Mouse (Mus musculus) right cerebral cortex, postnatal 36 days (tissue): ENCODE measurements around the gene Kdm5a.

Source experiments
- DNase-seq, 2 experiments: peaks; one replicate each; pipeline ENCODE4 v3.0.0; 2022; ENCODE audit warnings: low spot score in 2 of 2, mixed read lengths in 1 of 2

Gene Kdm5a

DNA sequence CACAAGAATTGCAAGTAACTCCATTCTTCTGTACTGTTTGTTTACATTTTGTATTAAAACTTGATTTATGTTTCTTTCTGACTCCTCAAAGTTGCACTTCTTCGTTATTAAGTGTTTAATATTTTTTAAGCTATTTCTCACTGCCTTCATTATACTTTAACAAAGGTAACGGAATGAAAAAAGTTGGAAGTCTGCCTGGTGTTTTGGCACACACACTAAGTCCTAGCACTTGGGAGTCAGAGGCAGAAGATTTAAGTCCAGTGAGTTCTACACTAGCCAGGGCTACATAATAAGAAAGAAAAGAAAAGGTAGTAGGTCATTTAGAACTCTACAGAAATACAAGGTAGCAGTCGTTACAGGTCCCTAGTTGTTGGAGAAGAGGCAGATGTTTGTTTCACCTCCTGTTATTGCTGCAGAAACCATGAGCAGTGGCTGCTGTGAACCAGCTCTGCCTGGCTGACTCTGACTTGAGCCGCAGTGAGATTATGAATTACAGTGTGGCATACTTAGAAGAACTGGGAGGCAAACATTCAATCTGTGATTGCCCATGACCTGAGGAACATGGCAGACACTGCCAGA, 78.3 kb downstream of the Kdm5a start:
- no peak for DNase-seq

DNA sequence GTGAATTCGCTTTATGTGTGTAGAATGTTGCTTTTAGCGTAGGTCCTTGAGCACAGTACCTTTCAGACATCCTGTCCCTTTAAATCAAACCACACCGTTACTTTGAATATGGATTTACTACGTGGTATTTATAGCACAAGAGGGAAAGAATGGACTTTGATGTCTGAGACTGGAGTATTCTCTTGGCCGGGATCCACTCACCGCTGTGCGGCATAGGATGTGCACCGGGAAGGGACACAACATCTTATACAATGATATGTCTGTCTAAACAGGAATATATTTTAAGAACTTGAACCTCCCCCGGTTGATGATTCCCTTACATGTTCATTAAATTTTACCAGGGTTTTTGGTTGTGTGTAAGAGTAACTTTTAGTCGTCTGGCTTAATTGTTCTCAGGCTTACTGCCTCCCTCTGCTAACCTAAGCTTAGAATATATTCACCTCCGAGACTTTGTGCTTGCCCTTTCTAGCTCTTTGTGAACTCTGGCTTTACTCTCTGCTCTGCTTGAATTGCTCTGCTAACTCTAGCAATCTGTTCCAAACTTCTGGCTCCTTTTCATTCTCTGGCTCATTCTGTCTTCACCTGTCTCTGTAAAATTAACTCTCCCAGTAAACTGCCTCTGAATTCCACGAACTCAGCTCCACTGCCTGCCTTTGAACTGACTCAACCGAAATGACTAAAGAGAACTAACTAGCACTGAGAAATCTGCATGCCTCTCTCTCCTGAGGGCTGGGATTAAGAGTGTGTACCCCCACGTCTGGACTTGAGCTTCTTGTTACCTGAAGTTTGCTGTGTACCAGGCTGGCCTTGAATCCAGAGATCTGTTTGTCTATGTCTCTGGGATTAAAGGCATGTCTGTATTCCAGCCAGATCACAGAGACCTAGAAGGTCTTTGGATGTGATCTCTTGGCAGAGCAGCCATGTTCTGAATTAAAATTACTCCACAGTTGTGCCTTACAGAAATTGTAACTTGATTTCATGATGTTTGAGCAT, 79.7 kb downstream of the Kdm5a start:
- DNase-seq, result no peak

- no peak for DNase-seq
Observed at GRCm38 (mm10) chr6:120450208-120450607, 86.3 kb downstream of the Kdm5a start.

DNA sequence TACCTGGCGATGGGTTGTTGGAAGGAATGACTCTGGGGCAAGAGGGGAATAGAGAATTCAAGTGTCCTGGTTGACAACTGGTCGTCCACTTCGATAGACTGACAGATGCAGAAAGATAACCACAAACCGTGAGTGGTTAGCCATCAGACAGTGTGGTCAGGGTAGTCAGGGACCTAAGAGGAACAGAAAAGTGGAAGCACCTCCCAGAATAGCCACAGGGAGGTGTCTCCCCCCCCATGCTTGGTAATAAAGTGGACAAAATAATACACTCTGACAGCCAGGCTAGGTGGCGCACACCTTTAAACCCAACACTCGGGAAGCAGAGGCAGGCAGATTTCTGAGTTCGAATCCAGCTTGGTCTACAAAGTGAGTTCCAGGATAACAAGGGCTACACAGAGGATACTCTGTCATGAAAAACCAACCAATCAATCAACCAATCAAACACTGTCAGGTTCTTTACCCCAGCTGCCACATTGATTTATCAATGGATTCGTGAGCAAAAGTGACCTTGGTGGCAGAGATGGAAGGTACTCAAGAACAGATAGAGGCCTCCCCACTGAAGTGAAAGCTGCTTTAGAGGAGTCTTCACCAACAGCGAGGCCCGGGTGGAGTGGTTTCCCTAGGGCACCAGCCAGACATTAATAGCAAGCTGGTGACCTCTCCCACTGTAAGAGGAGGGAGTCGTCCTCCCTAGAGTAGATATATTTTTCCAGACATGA, 88.6 kb downstream of the Kdm5a start:
- no peak for DNase-seq

DNA sequence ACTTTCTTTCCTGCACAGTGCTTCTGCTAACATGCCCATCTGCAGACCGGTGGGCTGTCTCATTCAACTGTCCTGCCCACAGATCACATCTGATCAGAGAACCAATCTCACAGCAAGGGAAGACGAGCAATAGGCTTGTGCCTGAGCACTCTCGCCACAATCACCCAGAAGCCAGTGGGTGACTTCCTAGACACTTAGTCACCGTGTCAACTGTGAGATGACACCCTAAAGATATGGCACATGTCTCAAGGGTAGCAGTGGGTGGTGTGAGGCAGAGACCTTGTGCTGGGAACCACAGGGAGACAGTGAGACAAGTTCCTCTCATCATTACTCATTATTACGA, 89.2 kb downstream of the Kdm5a start:
- DNase-seq, result no peak

DNA sequence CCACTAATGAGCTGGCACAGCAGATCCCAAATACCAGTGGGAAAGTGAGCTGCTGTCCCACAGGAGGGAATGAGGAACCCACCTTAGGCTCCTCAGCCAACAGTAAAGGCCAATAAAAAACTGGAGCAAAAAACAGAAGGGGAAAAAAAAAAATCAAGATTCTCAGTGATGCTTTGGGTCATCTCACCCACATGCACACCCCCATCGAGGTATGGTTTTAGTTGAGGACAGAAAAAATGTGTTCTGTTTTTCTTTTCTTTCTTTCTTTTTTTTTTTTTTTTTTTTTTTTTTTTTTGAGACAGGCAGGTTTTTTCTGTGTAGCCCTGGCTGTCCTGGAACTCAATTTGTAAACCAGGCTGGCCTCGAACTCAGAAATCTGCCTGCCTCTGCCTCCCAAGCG, 89.6 kb downstream of the Kdm5a start:
- DNase-seq, result no peak

- no peak for DNase-seq
Observed at GRCm38 (mm10) chr6:120454627-120455077, 90.7 kb downstream of the Kdm5a start.

- no peak for DNase-seq
Observed at GRCm38 (mm10) chr6:120457074-120457473, 93.2 kb downstream of the Kdm5a start.

DNA sequence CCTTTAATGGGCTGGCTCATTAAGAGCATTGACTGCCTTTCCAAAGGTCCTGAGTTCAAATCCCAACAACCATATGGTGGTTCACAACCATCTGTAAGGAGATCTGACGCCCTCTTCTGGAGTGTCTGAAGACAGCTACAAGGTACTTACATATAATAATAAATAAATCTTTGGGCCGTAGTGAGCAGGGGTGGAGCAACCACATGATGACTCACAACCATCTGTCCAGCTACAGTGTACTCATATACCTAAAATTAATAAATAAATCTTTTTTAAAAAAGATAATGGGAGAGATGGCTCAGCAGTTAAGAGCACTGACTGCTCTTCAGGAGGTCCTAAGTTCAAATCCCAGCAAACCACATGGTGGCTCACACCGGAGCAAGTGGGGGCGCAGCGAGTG, 93.8 kb downstream of the Kdm5a start:
- no peak for DNase-seq

- DNase-seq, result no peak
Observed at GRCm38 (mm10) chr6:120461217-120461616, 97.3 kb downstream of the Kdm5a start.

DNA sequence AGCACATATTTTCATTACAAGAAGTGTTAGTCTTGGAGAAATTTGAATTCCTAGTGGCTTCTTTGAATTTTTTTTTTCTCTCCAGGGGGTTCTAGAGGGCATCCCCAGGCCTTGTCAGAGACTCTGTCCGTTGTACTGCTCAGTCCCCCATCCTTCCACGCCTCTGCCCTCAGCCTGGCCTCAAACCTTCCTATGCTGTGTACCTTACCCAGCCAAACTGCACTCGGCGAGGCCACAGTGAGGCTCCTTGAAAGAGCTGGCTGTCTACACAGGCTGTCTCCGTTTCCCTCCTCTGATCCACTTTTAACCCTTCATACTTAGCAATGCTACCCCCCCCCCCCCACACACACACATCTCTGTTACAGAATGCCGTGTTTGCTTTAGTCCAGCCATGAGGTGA, 98.3 kb downstream of the Kdm5a start:
- no peak for DNase-seq

DNA sequence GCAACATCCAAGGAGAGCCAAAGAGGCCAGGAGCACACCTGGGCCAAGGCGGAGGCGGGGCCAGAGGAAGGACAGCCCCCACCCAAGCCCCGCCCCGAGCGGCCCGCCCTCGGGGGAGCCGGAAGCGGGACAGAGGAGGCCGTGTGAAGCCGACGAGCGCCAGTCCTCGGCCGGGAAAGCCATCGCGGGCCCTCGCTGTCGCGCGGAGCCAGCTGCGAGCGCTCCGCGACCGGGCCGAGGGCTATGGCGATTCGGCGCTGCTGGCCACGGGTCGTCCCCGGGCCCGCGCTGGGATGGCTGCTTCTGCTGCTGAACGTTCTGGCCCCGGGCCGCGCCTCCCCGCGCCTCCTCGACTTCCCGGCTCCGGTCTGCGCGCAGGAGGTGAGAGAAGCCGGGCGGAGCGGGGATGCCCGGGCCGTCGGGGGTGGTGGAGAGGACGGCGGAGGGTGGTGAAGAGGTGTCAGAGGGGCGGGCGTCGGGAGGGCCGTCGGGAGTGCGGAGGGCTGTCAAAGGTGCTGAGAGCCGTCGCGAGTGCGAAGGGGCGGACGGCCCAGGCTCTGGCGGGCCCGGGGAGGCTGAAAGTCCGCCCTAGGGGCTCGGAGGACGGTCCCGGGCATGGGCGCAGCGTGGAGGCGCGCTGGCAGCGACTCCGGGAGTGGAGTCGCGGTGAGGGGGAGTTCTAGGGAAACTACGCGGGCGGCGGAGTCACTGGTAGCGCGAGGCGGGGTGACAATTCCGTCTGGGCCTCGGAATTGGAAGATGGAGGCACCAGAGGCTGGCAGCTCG, 99.4 kb downstream of the Kdm5a start, which contains the start of gene Il17ra:
Gene Il17ra (plus strand): TSS at position 162 of the 786 bp plus-strand sequence.
- DNase-seq, result no peak

GRCm38 (mm10) chr6:120463884-120464283, 100.0 kb downstream of the Kdm5a start:
- DNase-seq, result no peak

DNA sequence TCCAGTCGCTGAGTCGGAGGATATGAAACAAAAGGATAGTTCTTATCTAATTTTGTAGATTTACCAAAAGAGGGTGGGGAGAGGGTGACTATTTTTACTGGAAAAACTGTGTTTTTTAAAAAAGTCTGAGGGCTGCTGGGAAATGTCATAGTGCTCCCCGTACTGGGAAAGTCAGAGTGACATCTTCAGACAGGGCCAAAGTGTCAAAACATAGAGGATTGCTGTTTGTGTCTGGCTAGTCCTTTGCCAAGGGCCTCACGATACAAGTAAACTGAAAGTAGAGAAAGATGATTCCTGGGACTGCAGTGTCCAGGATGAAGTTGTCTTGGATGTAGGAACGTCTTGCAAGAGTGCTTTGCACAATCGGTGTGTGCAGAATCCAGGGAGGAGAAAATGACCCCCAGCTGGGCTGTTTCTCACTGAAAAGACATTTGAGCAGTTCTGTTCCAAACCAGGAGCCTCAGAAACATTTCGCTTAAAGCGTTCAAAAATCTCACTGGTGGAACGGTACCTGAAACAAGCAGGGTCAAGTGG, 100.5 kb downstream of the Kdm5a start:
- no peak for DNase-seq

DNA sequence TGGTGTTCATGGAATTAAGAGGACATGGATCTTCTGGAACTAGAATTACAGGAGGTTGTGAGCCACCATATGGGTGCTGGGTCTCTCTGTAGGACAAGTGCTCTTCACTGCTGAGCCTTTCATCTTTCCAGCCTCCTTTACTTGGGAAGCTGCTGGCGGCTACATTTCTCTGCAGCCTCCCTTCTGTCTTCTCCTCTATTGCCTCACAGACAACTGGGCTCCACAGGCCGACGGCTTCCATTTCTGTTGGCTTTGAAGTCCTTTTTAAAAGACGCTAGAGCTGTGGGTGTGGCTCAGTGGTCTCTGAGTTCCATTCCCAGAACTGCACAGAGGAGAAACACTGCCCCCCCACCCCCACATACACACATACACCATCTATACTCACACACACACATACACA, 101.5 kb downstream of the Kdm5a start:
- no peak for DNase-seq

GRCm38 (mm10) chr6:120466609-120467329, 102.8 kb downstream of the Kdm5a start:
- no peak for DNase-seq

DNA sequence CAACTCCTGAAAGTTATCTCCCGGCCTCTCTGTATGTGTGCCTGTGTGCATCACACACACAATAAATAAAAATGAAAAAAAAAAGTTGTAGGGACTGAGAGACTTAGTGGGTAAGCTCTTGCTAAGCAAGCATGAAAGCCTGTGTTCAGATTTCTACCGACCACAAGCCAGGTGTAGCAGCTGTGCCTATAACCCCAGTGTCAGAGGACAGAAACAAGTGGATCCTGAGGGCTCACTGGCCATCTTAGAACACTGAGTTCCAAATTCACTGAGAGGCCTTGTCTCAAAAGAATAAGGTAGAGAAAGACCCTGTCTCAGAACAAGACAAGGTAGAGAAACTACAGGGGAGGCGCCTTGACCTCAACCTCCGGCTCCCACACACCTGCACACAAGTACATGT, 104.3 kb downstream of the Kdm5a start:
- DNase-seq, result no peak

DNA sequence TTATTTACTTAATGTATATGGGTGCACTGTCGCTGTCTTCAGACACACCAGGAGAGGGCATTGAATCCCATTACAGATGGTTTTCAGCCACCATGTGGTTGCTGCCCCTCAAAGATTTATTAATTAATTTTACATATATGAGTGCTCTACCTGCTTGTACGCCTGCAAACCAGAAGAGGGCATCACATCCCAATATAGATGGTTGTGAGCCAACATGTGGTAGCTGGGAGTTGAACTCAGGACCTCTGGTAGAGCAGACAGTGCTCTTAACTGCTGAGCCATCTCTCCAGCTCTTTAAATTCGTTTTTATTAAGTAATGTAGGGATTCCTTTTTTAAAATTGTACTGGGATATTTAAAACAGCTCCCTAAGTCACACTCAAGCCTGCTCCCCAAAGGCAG, 105.3 kb downstream of the Kdm5a start:
- no peak for DNase-seq

DNA sequence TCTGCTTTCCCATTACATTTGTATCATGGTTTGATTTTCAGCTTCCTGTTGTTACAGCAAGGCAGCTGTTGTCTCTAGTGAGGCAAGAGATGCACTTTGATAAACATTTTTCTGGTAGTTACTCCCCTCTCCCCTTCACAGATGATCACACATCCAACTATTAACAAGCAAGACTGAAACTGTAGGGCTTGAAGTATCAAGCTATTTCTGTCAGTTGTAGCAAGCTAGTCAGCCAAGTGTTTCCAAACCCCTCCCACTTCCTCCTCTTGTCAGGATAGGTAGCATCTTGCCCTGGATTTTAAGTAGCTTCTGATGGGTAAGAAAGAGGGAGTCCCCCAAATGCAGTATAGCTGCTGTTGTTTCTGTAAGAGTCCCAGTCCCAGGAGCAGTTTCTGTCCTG, 105.8 kb downstream of the Kdm5a start:
- DNase-seq, result no peak

DNA sequence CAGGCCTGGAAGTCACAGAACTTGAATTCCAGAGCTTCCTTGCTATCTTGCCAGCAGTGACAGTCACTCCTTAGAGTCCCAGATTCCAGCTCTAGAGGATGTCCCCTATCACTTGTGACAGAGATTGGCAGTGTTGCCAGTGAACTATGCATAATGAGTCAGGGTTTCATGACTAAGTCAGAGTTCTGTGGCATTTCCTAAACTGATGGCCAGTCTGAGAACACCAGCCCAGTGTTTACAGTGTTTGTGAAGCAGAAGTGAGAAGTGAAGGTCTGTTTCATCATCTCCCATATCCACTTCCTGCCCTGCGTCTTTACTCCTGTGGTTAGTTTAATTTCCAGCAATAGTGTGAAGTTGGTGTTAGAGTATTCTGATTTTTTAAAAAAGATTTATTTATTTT, 106.7 kb downstream of the Kdm5a start:
- DNase-seq, result no peak

- DNase-seq, result no peak
Observed at GRCm38 (mm10) chr6:120471991-120472441, 108.1 kb downstream of the Kdm5a start.
